Mouse (Mus musculus) gastrocnemius, adult 8-10 months (tissue): ENCODE measurements around the gene Ppa2. TPM values are rescaled to one million over a fixed set of nuclear protein-coding genes. Genes with fewer than 3 reads are reported as not detected.
A peak's percentile ranks its signal among the peaks of the same experiment; 100 is the strongest.

ENCODE experiments used
- DNase-seq, 2 experiments: peaks; one replicate each; pipeline ENCODE4 v3.0.0; 2022; ENCODE audit warnings: low spot score in 2 of 2
- total RNA-seq, 4 experiments: library from RNA; stranded (reverse); gene quantifications; 2 replicates each; pipeline ENCODE4 v1.2.4; 2022

The Ppa2 gene
- 10 to 100 TPM; 46.1 to 54.6 (median 49.8) TPM for total RNA-seq

- DNase-seq = peak; percentile 59 to 67
Measured at GRCm38 (mm10) chr3:133309954-133310808, at the start of gene Ppa2. Ppa2 (plus strand) TSS chr3:133310110.

GRCm38 (mm10) chr3:133271887-133272286 lies 38.0 kb upstream of the Ppa2 start:
- peak; percentile 9 to 11 for DNase-seq

- no peak for DNase-seq
Measured at GRCm38 (mm10) chr3:133284587-133284986, 25.3 kb upstream of the Ppa2 start.

- DNase-seq = no peak
Measured at GRCm38 (mm10) chr3:133288795-133289194, 21.1 kb upstream of the Ppa2 start.

- DNase-seq = no peak
Measured at GRCm38 (mm10) chr3:133304328-133304727, 5.6 kb upstream of the Ppa2 start.

- no peak for DNase-seq
Measured at GRCm38 (mm10) chr3:133308361-133308760, 1.5 kb upstream of the Ppa2 start.

- no peak for DNase-seq
Measured at GRCm38 (mm10) chr3:133309359-133309758, 551 bp upstream of the Ppa2 start.

- DNase-seq = no peak
Measured at GRCm38 (mm10) chr3:133310809-133311179, 884 bp downstream of the Ppa2 start.

- DNase-seq = no peak
Measured at GRCm38 (mm10) chr3:133312331-133312730, 2.4 kb downstream of the Ppa2 start.

GRCm38 (mm10) chr3:133312850-133313249 lies 2.9 kb downstream of the Ppa2 start:
- DNase-seq = no peak

GRCm38 (mm10) chr3:133313491-133314199 lies 3.7 kb downstream of the Ppa2 start:
- DNase-seq = no peak

- DNase-seq = peak; percentile 25 to 50
Measured at GRCm38 (mm10) chr3:133314475-133314874, 4.6 kb downstream of the Ppa2 start.

GRCm38 (mm10) chr3:133315011-133315410 lies 5.1 kb downstream of the Ppa2 start:
- no peak for DNase-seq

GRCm38 (mm10) chr3:133315647-133316046 lies 5.7 kb downstream of the Ppa2 start:
- no peak for DNase-seq

GRCm38 (mm10) chr3:133317845-133318244 lies 7.9 kb downstream of the Ppa2 start:
- no peak for DNase-seq

- DNase-seq = no peak
Measured at GRCm38 (mm10) chr3:133318596-133318995, 8.7 kb downstream of the Ppa2 start.

- no peak for DNase-seq
Measured at GRCm38 (mm10) chr3:133319795-133320194, 9.9 kb downstream of the Ppa2 start.

GRCm38 (mm10) chr3:133320313-133320712 lies 10.4 kb downstream of the Ppa2 start:
- DNase-seq = no peak

GRCm38 (mm10) chr3:133321928-133322327 lies 12.0 kb downstream of the Ppa2 start:
- DNase-seq = no peak

- DNase-seq = no peak
Measured at GRCm38 (mm10) chr3:133322552-133322951, 12.6 kb downstream of the Ppa2 start.

GRCm38 (mm10) chr3:133325135-133325534 lies 15.2 kb downstream of the Ppa2 start:
- no peak for DNase-seq

- no peak for DNase-seq
Measured at GRCm38 (mm10) chr3:133328551-133328950, 18.6 kb downstream of the Ppa2 start.

- no peak for DNase-seq
Measured at GRCm38 (mm10) chr3:133329406-133329805, 19.5 kb downstream of the Ppa2 start.
